Mouse (Mus musculus) MN1 (cell line): ENCODE measurements around the gene Atg10.
"Not testable (repeated sequence)": the region's sequence is repeated elsewhere in the genome, so short reads cannot be mapped to it uniquely, and the experiment has no call there.

Experiments
- DNase-seq: peaks from one replicate; pipeline ENCODE4 v3.0.0-alpha.2; 2016; ENCODE audit warnings: low spot score

Atg10 gene

GRCm38 (mm10) chr13:91223587-91224437 lies at the start of gene Atg10:
TSS of gene Atg10 (minus strand) at chr13:91223968.
- peak; percentile 96 for DNase-seq

DNA sequence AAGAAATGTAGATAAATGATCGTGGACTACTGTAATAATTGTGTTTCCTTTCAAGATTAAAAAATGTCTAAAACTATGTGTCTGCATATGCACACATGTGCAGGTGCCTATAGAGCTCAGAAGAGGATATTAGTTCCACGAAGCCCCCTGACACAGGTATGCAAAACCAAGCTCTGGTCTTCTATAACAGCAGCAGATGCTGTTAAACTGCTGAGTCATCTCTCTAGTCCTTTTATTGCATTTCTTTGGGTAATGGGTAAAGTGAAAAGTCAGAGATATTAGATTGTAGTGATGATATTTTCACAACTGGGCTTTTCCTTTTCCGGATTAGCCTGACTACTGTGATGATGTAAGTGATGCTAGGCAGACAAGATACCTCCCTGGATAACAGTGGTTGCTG lies 28.6 kb upstream of the Atg10 start:
- DNase-seq = no peak

DNA sequence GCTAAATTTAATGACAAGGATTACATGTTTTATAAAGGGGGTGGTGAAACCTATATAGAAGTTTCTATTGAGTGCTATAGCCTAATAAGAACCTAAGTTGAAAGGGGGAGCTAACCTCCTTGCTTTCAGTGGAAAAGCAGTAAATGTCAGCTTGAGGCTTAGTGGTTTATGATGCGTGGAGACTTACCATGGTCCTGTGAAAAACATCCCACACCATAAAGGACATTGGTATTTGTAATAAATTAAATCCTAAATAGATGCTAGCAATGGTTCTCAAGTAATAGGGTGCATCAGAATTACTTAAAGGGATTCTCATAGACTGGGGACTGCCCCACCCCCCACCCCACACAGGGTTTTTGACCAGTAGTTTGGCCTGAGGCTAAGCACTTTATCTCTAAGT lies 27.9 kb upstream of the Atg10 start:
- DNase-seq = no peak

DNA sequence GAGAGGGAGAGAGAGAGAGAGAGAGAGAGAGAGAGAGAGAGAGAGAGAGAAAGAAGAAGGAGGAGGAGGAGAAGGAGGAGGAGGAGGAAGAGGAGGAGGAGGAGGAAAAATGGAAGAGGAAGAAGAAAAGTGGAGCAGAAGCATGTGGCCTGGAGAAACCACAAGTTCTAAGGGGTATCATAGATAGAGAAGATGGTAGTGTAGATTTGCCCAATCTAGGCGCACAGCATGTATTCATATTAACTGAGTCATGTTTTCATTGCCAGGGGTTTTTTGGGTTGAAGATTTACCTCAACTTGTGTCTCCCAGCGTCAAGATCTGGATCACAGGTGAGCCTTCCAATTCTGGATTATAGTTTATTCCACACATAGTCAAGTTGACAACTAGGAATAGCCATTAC lies 26.3 kb upstream of the Atg10 start:
- DNase-seq = not testable (repeated sequence)

DNA sequence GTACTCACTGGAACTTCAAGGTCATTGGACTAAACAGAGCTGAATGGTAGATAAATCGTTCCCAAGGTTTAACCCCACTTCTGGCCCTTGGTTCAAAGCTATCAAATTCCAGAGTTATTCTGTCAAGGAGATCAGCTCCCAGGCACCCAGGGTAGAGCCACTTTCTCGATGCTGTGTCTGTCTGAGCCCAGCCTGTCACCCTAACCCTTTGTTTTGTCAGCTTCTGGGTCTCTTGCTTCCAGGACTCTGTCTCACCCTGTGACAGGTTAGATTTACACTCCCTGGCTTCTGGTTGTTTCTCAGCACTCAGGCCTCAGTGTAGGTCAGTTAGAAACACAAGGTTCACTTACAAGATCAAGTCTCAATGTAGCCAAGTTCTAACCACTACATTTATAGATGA lies 22.7 kb upstream of the Atg10 start:
- no peak for DNase-seq

DNA sequence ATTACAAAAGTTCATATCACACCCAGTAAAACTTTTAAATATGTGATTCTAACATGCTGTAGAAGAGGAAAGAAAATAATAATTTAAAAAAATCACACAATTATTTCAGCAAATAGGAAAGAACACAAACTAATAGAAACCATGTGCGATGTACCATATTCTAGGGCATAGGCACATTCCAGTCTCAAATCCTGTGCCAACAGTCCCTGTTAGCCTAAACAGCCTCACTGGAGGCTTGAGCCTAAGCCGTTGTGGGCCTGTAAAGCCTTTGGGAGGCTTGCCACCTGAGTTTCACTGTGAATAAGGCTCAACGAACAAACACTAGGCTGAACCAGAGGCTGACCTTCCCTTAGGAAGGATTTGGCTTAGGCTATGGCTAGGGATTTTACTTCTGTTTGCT lies 14.2 kb upstream of the Atg10 start:
- DNase-seq = no peak

DNA sequence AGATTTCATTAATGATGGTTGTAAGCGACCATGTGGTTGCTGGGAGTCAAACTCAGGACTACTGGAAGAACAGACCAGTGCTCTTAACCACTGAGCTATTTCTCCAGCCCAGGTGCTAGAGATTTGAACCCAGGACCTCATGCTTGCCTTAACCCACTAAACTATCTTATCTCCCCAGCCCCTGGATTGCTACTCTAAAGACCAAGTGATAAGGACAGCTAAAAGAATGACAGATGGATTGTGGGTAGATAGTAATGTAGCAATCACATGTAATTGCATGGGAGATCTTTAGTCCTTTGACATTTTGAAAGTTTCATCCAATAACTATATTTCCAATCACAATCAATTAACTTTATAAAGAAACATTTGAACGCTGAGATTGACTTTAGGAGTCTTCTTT lies 13.1 kb upstream of the Atg10 start:
- no peak for DNase-seq

GRCm38 (mm10) chr13:91224438-91224814 lies 658 bp upstream of the Atg10 start:
- peak; percentile 56 for DNase-seq

DNA sequence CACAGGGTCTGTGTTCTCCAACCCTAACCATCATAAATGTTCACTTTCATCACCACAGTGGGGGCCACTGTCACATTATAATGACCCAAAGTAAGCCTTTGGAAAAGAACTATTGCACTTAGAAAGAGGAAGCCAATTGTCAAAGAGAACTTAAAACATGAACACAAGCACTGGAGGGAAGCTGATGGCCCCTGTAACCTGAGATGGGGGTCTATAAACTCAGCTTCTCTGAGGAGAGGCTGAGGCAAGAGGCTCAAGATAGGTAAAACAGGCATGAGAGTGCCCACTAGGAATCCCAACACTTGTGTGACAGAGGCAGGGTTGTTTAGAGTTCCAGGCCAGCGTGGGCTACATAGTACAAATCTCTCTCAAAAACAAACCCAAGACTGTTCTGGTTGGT lies 705 bp downstream of the Atg10 start:
- DNase-seq = no peak

DNA sequence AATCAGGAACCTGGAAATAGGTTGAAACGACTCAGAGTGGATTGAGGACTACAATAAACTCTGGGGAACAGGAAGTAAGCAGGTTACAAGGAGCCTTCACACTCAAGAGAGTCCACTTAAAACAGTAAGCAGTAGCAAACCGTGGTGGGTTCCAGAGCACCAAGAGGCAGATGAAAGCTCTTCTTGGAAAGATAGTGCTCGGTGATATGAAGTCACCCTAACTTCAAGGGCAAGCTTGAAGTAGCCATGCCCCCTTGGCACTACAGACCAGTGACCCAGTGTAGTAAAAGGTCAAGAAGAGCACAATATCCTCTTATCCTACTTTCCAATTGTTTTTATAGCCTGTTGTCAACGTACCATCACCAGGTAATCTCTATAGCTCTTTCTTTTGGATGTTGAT lies 2.1 kb downstream of the Atg10 start:
- DNase-seq = no peak

DNA sequence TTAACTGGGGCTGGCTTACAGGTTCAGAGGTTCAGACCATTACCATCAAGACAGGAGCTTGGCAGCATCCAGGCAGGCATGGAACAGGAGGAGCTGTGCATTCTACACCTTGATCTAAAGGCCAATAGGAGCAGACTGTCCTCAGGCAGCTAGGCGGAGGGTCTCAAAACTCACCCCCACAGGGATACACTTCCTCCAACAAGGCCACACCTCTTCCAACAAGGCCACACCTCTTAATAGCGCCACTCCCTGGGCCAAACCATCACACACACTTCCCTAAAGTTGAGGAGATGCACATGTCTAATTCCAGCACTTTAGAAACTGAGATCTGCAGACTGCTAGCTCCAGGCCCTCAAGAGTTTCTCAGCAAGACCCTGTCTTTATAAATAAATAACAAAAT lies 6.1 kb downstream of the Atg10 start:
- DNase-seq = no peak

GRCm38 (mm10) chr13:91216656-91217205 lies 7.0 kb downstream of the Atg10 start:
- no peak for DNase-seq

GRCm38 (mm10) chr13:91212958-91213357 lies 10.8 kb downstream of the Atg10 start:
- no peak for DNase-seq

DNA sequence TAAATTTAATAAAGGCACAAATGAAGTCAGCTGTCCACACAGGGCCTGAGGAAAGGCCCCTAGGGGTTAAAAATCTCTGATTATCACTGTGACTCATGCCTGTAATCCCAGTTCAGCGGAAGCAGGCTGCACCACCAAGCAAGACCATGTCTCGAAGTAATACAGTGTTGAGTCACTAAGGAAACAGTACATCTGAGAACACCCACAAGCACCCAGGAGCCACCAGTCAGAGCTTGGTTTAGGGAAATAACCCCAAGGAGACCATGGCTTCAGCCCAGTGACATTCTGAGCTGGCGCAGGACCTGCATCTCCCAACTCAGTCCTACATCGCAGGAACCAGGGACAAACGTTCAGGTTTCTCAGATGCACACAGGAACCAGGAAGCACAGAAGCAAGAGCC lies 17.5 kb downstream of the Atg10 start:
- DNase-seq = peak; percentile 82

GRCm38 (mm10) chr13:91202564-91202963 lies 21.2 kb downstream of the Atg10 start:
- no peak for DNase-seq

DNA sequence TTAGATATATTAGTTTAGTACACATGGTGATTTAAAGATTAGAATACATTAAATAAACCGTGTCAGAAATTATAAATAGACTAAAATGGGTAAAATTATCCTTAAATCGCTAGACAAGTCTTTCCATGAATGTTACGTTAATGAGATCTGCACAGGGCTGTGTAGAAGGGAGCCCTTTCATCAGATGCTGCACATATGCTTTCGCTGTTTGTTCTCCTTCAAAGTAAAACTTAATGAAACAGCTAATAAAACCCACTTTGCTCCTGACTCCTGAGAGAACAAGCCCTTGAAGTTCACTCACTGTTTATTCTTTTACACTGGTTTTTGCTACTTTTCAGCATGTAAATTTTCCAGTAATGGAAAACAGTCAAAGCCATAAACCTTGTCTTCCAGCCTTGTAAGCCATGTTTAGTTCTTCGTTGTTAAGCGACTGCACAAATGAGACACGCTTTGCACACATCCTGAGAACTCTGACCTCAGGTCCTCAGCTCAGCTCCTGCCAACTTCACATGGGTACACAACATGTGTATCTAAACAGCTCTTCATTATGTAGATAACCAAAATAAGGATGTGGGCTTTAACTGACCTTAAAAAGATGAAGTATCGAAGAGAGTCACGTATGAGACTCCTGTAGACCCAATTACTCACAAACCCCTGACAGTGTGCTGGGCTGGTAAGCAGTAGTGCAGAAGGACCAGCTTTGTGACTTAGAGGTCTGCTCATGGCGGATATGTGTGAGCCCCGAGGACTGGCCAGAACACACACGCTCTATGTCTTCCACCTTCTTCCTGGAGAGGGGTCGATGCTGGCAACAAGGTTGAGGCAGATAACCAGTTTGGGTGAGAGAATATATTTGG lies 36.2 kb downstream of the Atg10 start:
- DNase-seq = no peak

DNA sequence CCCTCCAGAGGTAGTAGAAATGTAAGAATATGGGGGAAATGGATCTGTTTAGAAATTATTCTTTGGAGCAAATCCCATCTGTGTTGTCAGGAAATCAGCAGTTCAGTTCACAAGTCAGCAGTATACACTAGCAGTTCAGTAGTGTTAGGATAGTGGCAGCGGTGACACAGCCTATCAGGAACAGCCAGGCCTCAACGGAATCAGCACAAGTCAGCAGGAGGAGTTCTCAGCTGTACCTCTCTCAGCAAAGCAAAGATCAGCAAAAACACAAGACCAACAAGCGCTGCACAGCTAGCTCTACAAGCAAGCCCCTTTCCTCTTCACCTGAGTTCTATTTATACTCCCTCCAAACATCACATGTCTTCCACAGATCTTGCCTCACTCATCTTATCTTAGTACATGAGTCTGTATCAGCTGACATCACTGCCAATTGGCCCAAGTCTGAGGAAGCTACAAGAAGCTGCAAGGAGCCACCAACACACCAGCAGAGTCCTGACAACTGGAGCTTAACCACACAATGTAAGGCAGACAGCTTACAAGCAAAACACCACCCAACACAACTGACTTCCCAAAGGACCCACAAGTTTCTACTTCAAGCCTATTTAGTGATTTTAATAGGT lies 38.4 kb downstream of the Atg10 start:
- no peak for DNase-seq

DNA sequence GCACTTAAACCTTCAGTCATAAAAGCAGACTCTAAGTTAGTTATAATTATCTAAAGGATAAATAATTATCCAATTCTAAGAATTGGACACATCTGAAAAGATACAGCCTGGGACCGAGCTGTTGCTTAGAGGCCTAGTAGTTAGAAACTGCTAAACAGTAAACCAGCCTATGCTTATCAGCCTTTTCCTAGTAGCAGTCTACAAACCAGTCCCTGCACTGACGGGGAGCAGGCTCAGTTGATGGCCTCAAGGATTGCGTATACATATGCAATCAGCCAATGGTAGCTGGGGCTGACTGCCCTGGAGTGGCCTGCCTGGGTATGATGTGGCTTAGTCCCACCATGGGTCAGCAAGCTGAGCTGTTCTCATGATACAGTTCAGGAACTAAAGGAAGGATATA lies 39.5 kb downstream of the Atg10 start:
- no peak for DNase-seq

DNA sequence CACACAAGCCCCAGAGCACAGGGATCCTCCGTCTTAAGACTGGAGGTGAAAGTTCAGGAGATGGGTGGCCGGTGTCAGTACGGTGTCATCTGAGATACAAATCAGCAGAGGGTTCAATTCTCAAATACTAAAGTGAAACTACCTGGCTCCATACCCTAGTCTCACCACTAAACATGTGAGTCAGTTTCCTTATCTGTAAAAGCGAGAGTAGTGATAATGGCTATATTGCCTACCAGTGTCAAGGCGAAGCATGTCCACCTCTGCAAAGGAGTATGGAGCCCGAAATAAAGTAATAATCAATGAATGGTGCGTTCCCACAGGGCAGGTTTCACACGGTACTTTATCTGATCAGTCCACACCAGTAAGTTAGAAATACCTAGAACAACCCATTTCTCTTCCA lies 43.4 kb downstream of the Atg10 start:
- no peak for DNase-seq

DNA sequence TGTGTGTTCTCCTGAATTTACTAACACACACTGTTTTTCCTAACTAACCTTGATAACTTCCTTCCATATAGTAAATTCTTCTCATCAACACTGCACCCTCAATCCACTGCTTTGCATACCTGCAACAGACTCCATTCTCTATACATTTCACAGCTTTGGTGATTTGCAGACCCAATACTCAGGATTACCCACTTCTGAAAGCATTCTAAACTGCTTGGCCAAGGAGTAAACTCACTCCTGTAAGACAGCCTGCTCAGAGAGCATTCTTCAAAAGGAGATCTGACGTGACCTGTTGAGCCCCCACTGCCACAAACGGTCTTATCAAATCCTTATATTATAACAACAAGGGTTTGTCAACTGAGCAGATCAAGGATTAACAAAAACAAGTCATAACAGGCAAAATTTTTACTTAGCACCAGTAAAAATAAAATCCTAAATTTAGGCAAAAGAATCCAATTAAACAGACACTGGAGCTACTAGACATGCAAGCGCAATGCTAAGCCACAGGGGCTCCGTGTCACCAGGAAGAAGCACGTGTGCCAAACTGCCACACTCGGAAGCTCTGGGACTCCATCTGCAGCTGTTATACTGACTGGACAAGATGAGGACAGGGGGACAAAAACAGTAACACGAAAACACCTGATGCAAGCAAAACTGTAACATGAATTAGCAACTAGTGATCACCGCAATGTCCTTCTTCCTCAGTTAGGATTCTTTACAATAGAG lies 44.4 kb downstream of the Atg10 start:
- DNase-seq = no peak

GRCm38 (mm10) chr13:91178428-91179160 lies 45.2 kb downstream of the Atg10 start:
- no peak for DNase-seq
